In the genomic region with DNA sequence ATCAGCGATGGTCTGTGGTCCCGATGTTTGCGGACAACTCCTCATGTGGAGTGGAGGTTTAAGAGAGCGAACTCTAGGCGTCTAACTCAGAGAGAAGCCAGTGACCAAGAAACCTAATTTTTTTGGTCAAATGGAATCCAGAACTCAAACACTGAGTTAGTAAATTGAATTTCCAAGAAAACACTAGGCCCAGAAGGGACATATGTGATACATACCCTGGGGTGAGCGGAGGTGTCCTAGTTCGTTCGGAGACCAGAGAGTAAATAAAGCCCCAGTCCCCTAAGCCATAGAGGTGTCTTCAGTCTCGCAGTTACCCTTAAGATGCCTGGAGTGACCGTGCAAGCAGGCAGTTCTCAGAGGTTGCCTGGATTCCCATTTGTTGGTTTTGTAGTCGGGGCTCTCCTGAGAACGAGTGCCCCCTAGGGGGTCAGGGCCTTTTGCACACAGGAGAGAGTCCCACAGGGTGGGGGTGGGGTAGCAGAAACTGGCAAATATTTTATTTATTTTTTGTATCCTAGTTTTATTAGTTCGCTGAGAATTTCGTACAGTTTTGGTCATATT, we compare ENCODE assay signal across 8 mouse cellular contexts. TPM values are rescaled to one million over a fixed set of nuclear protein-coding genes. Genes with fewer than 3 reads are reported as not detected.
DNase-seq lines count a peak whose midpoint lies in the region; ATAC-seq and TF ChIP-seq lines count a peak whose summit lies in the region.

No protein-coding gene starts in this region.

- no peaks in the 10 kb centered on the region for H3K36me3 ChIP-seq in heart, embryonic 13.5 days
- H3K36me3 ChIP-seq in forebrain, postnatal 0 days (ENCODE audit: insufficient read depth): no peaks in the 10 kb centered on the region
- H3K36me3 ChIP-seq in limb, embryonic 13.5 days: no peaks in the 10 kb centered on the region
- H3K36me3 ChIP-seq in midbrain, embryonic 14.5 days (ENCODE audit: control insufficient read depth, insufficient read depth, low read length): no peaks in the 10 kb centered on the region

- peak overlapping the region; percentile 92 for H3K4me2 ChIP-seq in heart, embryonic 13.5 days
- H3K4me2 ChIP-seq in forebrain, postnatal 0 days (ENCODE audit: low read depth): peak overlapping the region; percentile 92
- peak overlapping the region; percentile 96 for H3K4me2 ChIP-seq in limb, embryonic 13.5 days (replicated peaks)
- peak overlapping the region; percentile 96 for H3K4me2 ChIP-seq in midbrain, embryonic 14.5 days (ENCODE audit: low read length)

- 5% methylated on average over 14 of the region's 14 CpGs for WGBS in heart, embryonic 13.5 days
- WGBS in forebrain, postnatal 0 days: 8% methylated on average over 14 of the region's 14 CpGs
- WGBS in limb, embryonic 13.5 days: 6% methylated on average over 14 of the region's 14 CpGs
- WGBS in midbrain, embryonic 14.5 days: 4% methylated on average over 14 of the region's 14 CpGs

- peaks cover 61% of the 10 kb centered on the region for H3K27me3 ChIP-seq in heart, embryonic 13.5 days (replicated peaks)
- H3K27me3 ChIP-seq in forebrain, postnatal 0 days (ENCODE audit: insufficient read depth, low read length): peaks cover 28% of the 10 kb centered on the region
- H3K27me3 ChIP-seq in limb, embryonic 13.5 days: peaks cover 47% of the 10 kb centered on the region
- peaks cover 22% of the 10 kb centered on the region for H3K27me3 ChIP-seq in midbrain, embryonic 14.5 days (ENCODE audit: control insufficient read depth, insufficient read depth, low read length)

- TF ChIP-seq CTCF in forebrain, postnatal 0 days (IDR thresholded peaks at IDR 0.05; ENCODE audit: low read depth): peak; percentile 22; the same call in 1 of the 2 replicates

- H3K9me3 ChIP-seq in heart, embryonic 13.5 days: no peaks in the 10 kb centered on the region
- no peaks in the 10 kb centered on the region for H3K9me3 ChIP-seq in forebrain, postnatal 0 days (ENCODE audit: low read length)
- H3K9me3 ChIP-seq in limb, embryonic 13.5 days: no peaks in the 10 kb centered on the region
- no peaks in the 10 kb centered on the region for H3K9me3 ChIP-seq in midbrain, embryonic 14.5 days (ENCODE audit: control insufficient read depth, low read length)

- H3K27ac ChIP-seq in heart, embryonic 13.5 days (replicated peaks): no peak overlapping the region
- no peak overlapping the region for H3K27ac ChIP-seq in forebrain, postnatal 0 days (ENCODE audit: low read depth, low read length)
- no peak overlapping the region for H3K27ac ChIP-seq in limb, embryonic 13.5 days
- no peak overlapping the region for H3K27ac ChIP-seq in midbrain, embryonic 14.5 days (replicated peaks; ENCODE audit: low read depth, low read length)

- H3K4me3 ChIP-seq in heart, embryonic 13.5 days: peak overlapping the region; percentile 61
- peak overlapping the region; percentile 43 for H3K4me3 ChIP-seq in forebrain, postnatal 0 days (ENCODE audit: low read depth, low read length)
- H3K4me3 ChIP-seq in limb, embryonic 13.5 days: peak overlapping the region; percentile 52
- H3K4me3 ChIP-seq in midbrain, embryonic 14.5 days (replicated peaks; ENCODE audit: low read depth, low read length): peak overlapping the region; percentile 50

- H3K9ac ChIP-seq in heart, embryonic 13.5 days: peak overlapping the region; percentile 77; the same call in 1 of the 2 replicates
- H3K9ac ChIP-seq in forebrain, postnatal 0 days: no peak overlapping the region
- no peak overlapping the region for H3K9ac ChIP-seq in limb, embryonic 13.5 days
- H3K9ac ChIP-seq in midbrain, embryonic 14.5 days (replicated peaks; ENCODE audit: low read length): 0 out of 2 replicates have a peak overlapping the region, but pooled peaks have one; percentile 26

- DNase-seq in heart, postnatal 4 days: no peak
- no peak for DNase-seq in forebrain, postnatal 0 days
- DNase-seq in midbrain, embryonic 14.5 days: peak; percentile 51
- peak; percentile 76 for DNase-seq in thymus, postnatal 4 days
- DNase-seq in layer of hippocampus, postnatal 36 days: no peak

- no peak for ATAC-seq in heart, embryonic 13.5 days (ENCODE audit: extremely low read depth, insufficient number of reproducible peaks, low FRiP score, low TSS enrichment)
- no peak for ATAC-seq in forebrain, postnatal 0 days
- no peak for ATAC-seq in limb, embryonic 13.5 days (ENCODE audit: low FRiP score, low read depth)
- ATAC-seq in midbrain, embryonic 14.5 days (ENCODE audit: low FRiP score, low TSS enrichment): no peak
- no peak for ATAC-seq in inflammation-experienced regulatory T-cells, adult 6 months

- H3K4me1 ChIP-seq in heart, embryonic 13.5 days: peaks cover 13% of the 10 kb centered on the region; the same call in 1 of the 2 replicates
- peaks cover 5% of the 10 kb centered on the region for H3K4me1 ChIP-seq in forebrain, postnatal 0 days (ENCODE audit: insufficient read depth)
- H3K4me1 ChIP-seq in limb, embryonic 13.5 days: peaks cover 18% of the 10 kb centered on the region
- H3K4me1 ChIP-seq in midbrain, embryonic 14.5 days (ENCODE audit: control insufficient read depth, insufficient read depth, low read length): peaks cover 8% of the 10 kb centered on the region; the same call in 1 of the 2 replicates

RNA-seq across cellular contexts. Expression of gene H2-Ab1, which starts 6.4 kb away (rescaled TPM):
- polyA plus RNA-seq in heart, embryonic 13.5 days (2015; fragmentation: Nextera tagmentation; extraction: Ambion mirVana): 13.0 TPM in 2 replicates
- total RNA-seq in heart, postnatal 4 days (2021): 1 to 10 TPM; 2.4 to 3.1 TPM
- total RNA-seq in forebrain, postnatal 0 days (2014; rRNA removed): 0.38 and 2.0 TPM in 2 replicates
- 1.8 and 2.1 TPM in 2 replicates for polyA plus RNA-seq in forebrain, postnatal 0 days (2015; fragmentation: Nextera tagmentation; extraction: Ambion mirVana)
- polyA plus RNA-seq in limb, embryonic 13.5 days (2015; fragmentation: Nextera tagmentation; extraction: Ambion mirVana): 2.9 and 4.2 TPM in 2 replicates
- 1.1 and 2.0 TPM in 2 replicates for polyA plus RNA-seq in midbrain, embryonic 14.5 days (2014; fragmentation: Nextera tagmentation; extraction: Ambion mirVana)
- 10 to 100 TPM in 2 of 3 experiments, 1 to 10 TPM in 1; 4.3 to 76.2 (median 34.9) TPM for polyA plus RNA-seq in inflammation-experienced regulatory T-cells, adult 6 months (2017; shearing (Covaris generic))
- total RNA-seq in layer of hippocampus, postnatal 36 days (2021): 1 to 10 TPM; 1.6 to 1.9 TPM

RNA-seq across cellular contexts. Expression of gene H2-Aa, which starts 23.7 kb away (rescaled TPM):
- 0.80 and 1.4 TPM in 2 replicates for polyA plus RNA-seq in heart, embryonic 13.5 days (2015; fragmentation: Nextera tagmentation; extraction: Ambion mirVana)
- 1 to 10 TPM; 2.2 to 3.0 TPM for total RNA-seq in heart, postnatal 4 days (2021)
- total RNA-seq in forebrain, postnatal 0 days (2014; rRNA removed): 0.14 and 0.85 TPM in 2 replicates
- 0.59 and 0.73 TPM in 2 replicates for polyA plus RNA-seq in forebrain, postnatal 0 days (2015; fragmentation: Nextera tagmentation; extraction: Ambion mirVana)
- polyA plus RNA-seq in limb, embryonic 13.5 days (2015; fragmentation: Nextera tagmentation; extraction: Ambion mirVana): 2.2 and 2.6 TPM in 2 replicates
- 0.83 TPM in 1 of 2 replicates, not detected in the other for polyA plus RNA-seq in midbrain, embryonic 14.5 days (2014; fragmentation: Nextera tagmentation; extraction: Ambion mirVana)
- 10 to 100 TPM in 2 of 3 experiments, 1 to 10 TPM in 1; 9.3 to 75.1 (median 44.7) TPM for polyA plus RNA-seq in inflammation-experienced regulatory T-cells, adult 6 months (2017; shearing (Covaris generic))
- total RNA-seq in layer of hippocampus, postnatal 36 days (2021): 1 to 10 TPM in 1 of 2 experiments, under 1 TPM in 1; 0.87 to 1.3 TPM

RNA-seq across cellular contexts. Expression of gene H2-Ob, which starts 25.2 kb away (rescaled TPM):
- not detected in 2 replicates for polyA plus RNA-seq in heart, embryonic 13.5 days (2015; fragmentation: Nextera tagmentation; extraction: Ambion mirVana)
- under 1 TPM; 0.23 to 0.38 TPM for total RNA-seq in heart, postnatal 4 days (2021)
- 0.10 TPM in 1 of 2 replicates, not detected in the other for total RNA-seq in forebrain, postnatal 0 days (2014; rRNA removed)
- polyA plus RNA-seq in forebrain, postnatal 0 days (2015; fragmentation: Nextera tagmentation; extraction: Ambion mirVana): 0.33 and 0.36 TPM in 2 replicates
- polyA plus RNA-seq in limb, embryonic 13.5 days (2015; fragmentation: Nextera tagmentation; extraction: Ambion mirVana): not detected in 2 replicates
- not detected in 2 replicates for polyA plus RNA-seq in midbrain, embryonic 14.5 days (2014; fragmentation: Nextera tagmentation; extraction: Ambion mirVana)
- 10 to 100 TPM in 2 of 3 experiments, 1 to 10 TPM in 1; 8.4 to 87.4 (median 63.4) TPM for polyA plus RNA-seq in inflammation-experienced regulatory T-cells, adult 6 months (2017; shearing (Covaris generic))
- total RNA-seq in layer of hippocampus, postnatal 36 days (2021): under 1 TPM in 1 of 2 experiments, not detected in 1; 0.47 TPM

RNA-seq across cellular contexts. Expression of gene H2-Eb1, which starts 41.8 kb away (rescaled TPM):
- polyA plus RNA-seq in heart, embryonic 13.5 days (2015; fragmentation: Nextera tagmentation; extraction: Ambion mirVana): 2.4 and 3.1 TPM in 2 replicates
- total RNA-seq in heart, postnatal 4 days (2021): 1 to 10 TPM; 4.0 to 4.9 TPM
- total RNA-seq in forebrain, postnatal 0 days (2014; rRNA removed): 1.5 and 2.1 TPM in 2 replicates
- 2.5 and 2.7 TPM in 2 replicates for polyA plus RNA-seq in forebrain, postnatal 0 days (2015; fragmentation: Nextera tagmentation; extraction: Ambion mirVana)
- 2.6 and 2.9 TPM in 2 replicates for polyA plus RNA-seq in limb, embryonic 13.5 days (2015; fragmentation: Nextera tagmentation; extraction: Ambion mirVana)
- 2.4 and 2.7 TPM in 2 replicates for polyA plus RNA-seq in midbrain, embryonic 14.5 days (2014; fragmentation: Nextera tagmentation; extraction: Ambion mirVana)
- polyA plus RNA-seq in inflammation-experienced regulatory T-cells, adult 6 months (2017; shearing (Covaris generic)): 10 to 100 TPM; 15.0 to 67.6 (median 57.7) TPM
- total RNA-seq in layer of hippocampus, postnatal 36 days (2021): 1 to 10 TPM; 1.3 TPM

Comparison
In these comparisons a context has a peak if more than half of its experiments do, and no peak if none do; other contexts are left out.
1. H3K9ac ChIP-seq: peak in heart, embryonic 13.5 days (single experiment) and midbrain, embryonic 14.5 days (single experiment); none in forebrain, postnatal 0 days (single experiment) and limb, embryonic 13.5 days (single experiment).
2. DNase-seq: peak in midbrain, embryonic 14.5 days (single experiment) and thymus, postnatal 4 days (single experiment); none in heart, postnatal 4 days (single experiment), forebrain, postnatal 0 days (single experiment) and layer of hippocampus, postnatal 36 days (0 of 2).
3. Peak in every context shown above with its lines, with median percentiles within 50 percentile points of each other: H3K4me2 ChIP-seq and H3K4me3 ChIP-seq.